Mouse (Mus musculus) frontal cortex, adult (tissue): ENCODE results near the gene Il17re.

ENCODE experiments used
- ATAC-seq: cut with Nextera tagmentation; 2 replicates; pipeline ENCODE4 v1.9.2; 2017; ENCODE audit warnings: mild to moderate bottlenecking, moderate library complexity, mixed read lengths; ENCODE audit not compliant: low TSS enrichment

Il17re gene

DNA sequence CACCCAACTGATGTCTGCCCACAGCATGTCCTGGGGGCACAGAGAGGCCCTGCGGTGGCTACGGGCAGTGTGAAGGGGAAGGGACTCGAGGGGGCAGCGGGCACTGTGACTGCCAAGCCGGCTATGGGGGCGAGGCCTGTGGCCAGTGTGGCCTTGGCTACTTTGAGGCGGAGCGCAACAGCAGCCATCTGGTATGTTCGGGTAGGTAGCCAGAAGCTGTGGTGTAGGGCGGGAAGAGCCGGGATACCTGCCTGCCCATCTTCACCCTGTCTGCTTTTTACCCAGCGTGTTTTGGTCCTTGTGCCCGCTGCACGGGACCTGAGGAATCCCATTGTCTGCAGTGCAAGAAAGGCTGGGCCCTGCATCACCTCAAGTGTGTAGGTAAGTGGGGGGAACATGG, 31.1 kb downstream of the Il17re start:
- no peak for ATAC-seq

DNA sequence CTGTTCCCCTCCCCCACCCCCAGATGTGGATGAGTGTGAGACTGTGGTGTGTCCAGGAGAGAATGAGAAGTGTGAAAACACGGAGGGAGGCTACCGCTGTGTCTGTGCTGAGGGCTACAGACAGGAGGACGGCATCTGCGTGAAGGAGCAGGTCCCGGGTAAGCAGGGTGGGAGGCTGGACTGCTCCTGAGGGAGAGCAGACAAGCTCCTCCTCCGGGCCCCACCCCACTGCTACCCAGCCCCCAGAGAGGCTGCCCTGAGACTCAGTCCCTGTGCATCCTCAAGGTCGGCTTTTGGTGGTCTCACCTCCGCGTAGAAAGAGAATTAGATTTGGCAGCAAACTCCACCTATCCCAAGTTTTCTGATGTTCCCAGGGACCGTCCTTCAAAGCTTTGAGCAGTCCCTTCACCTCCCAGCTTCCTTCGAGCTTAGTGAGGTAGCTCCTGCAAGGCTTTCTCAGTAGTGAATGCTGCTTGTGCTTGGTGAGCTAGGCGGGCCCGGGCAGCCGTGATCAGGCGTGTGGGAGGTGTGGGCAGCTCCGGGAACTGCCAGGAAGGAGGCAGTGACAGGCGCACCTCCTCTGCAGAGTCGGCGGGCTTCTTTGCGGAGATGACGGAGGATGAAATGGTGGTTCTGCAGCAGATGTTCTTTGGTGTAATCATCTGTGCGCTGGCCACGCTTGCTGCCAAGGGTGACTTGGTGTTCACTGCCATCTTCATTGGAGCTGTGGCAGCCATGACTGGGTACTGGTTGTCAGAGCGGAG, 34.0 kb downstream of the Il17re start:
- peak; percentile 60 for ATAC-seq

DNA sequence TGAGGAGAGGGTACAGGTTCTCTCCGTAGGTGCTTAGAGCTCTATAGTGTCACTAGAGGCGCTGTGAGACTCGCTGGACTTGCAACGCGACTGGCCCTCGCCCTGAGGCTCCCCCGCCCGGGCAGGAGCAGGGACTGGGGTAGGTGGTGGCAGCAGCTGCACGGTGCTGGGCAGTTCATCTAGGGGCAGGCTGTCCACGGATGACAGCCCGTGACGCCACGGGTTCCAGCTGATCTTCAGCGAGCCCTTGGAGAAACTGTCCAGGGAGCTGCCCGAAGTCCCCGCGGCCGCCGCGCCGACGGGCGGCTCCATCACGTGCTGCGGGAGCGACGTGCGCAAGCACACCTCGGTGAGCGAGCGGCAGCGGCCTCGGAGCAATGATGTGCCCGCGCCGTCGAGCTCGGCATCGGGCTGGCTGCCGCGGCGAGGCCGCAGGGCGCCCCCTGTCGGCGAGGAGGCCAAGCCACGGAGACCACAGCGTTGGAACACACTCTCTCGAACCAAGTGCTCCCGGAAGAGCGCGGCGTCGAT, 36.0 kb downstream of the Il17re start:
- peak; percentile 53 for ATAC-seq

DNA sequence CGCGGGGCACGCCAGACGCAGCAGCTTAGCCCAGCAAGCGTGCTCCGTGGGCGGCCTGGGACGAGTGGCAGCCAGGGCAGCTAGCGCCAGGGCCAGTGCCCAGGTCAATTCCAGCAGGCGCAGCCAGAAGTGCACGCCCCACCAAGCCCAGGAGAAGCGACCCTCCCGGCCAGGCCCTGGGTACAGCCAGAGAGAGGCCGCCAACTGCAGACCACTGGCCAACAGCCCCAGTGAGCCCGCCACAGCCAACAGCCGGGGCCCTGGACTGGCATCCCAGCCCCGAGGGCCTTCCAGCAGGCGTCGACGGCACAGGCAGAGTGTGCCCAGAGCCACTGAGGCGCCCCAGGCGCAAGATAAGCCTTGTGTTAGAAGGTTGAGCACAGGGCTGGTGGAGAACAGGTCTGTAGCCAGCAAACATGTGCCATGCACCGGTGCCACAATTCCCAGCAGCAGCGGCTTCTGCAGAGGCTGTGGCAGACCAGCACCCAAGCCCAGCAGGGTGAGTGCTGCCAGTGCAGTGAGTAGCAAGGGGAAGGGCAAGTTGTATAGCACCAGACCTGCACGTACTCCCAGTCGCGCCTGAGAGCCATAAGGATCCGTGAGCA, 36.9 kb downstream of the Il17re start:
- ATAC-seq: no peak

DNA sequence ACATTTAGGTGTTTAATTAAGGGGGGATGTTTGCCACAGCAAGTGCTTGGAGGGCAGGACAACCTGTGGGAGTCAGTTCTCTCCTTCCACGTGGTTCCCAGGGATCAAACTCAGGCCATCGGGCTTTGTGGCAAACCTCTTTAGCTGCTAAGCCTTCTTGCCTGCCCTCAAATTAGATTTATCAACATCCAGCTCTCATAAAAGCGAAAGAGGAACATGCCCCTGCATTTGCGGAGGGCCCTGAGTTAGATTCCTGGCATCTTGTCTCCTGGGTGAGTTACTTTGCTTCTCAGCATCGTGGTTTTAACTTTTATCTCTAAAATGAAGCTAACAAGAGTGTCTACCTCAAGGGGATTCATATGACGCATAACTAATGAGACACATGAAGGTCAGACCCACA, 41.1 kb downstream of the Il17re start:
- ATAC-seq: no peak

DNA sequence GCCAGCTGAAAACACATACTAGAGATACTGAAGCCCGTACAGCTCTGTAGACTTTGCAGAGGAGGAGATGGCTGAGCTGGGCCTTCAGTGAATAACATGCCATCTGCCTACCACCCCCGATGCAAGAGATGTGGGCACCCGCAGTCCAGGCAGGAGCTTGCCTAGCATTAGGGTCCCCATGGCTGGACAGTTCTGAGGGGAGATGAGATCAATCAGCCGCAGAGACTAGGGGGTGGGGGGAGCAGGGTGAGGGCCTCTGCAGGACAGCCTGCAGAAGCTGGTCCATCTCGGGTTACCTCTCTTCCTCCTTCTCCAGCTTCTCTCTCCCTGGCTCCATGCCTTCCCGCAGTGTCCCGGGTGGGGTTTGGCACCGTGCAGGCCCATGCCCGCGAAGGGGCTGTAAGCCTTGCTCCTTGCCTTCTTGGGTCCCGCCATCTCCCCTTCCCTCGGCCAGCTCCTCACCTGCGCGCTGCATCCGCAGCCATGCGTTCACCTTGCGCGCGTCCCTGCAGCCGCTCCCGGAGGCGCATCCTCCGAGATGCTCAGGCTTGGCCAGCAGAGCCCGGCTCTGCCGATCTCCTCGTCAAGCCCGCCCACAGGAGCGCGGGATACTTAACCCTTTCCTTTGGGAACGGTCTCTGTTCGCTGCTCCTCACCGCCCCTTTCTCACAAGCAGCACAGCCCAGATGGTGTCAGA, 43.3 kb downstream of the Il17re start, which contains the start of gene Prrt3:
Gene Prrt3 (minus strand): TSS at position 544 of the 697 bp plus-strand sequence.
- ATAC-seq: peak; percentile 86

DNA sequence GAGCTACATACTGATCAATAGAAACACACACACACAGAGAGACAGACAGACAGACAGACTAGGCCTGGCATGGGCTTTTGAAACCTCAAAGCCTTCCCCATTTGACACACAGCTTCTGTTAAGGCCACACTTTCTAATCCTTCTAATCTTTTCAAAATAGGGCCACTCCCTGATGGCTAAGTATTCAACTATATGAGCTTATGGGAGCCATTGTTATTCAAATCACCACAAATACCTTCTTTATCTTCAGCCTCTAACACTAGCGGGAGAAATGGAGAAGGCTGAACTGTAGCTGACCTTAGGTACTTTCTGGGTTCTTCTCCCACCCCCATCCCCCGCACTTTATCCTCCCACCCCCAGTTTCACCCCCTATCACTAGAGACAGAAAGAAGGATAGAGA, 44.5 kb downstream of the Il17re start:
- no peak for ATAC-seq

DNA sequence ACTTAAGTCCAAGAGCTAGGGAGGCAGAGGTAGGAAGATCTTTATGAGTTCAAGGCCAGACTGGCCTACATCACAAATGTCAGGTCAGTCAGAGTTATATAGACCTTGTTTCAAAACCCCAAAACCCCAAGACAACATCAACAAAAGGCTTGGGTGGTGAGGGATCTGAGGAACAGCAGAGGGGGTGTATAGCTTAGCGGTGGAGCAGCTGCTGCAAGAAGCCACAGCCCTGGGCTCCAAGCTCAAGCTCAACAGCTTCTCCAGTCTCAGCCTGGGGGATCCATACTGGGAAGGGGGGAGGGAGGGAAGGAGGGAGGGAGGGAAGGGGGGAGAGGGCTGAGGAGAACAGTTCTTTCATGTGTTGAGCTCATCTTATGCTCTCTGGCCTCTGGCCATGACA, 47.4 kb downstream of the Il17re start:
- no peak for ATAC-seq

DNA sequence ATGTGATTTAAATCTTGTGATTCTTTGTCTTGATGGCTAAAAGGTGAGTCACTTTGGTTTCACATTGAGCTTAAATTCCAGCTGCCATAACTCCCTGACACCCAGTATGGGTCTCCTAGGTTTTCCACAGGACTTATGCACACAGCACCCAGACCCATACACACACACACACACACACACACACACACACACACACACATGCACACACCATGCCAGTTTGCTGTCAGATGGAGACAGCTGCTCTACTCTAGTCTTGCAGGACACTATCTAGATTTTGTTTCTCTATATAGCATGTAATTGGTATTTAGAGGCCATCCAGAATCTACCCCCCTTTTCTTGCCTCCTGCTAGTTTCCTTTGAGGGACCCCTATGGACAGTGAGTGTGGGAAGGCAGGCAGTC, 48.8 kb downstream of the Il17re start:
- ATAC-seq: no peak

DNA sequence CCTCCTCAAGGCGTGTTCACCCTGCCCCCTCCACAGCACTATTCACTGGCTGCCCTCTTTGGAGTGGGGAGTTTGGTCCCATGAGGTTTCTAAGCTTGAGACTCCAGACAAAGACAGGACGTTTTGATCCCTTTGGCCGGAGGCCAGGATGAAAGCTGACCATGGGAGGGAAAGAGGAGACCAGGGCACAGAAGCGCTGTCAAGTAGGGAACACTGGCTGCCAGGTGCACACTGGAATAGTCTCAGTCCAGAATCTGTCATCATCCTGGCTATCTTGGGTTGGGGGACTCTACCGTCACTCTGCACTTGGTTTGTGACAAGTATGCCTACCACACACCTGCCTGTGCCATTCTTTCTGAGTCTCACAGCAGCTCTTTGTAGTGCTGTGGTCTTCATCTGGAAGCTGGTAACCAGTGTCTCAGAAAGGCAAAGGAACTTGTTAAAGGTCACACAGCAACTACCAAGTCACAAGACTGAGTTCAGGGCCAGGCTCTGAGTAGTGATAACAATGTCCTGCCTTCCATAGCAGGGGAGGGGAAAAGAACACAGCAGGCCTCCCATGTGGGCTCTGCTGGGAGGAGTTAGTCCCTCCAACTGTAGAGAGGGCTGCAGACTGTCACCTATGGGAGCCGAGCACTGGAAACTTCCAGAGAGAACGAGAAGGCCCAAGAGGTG, 50.1 kb downstream of the Il17re start:
- no peak for ATAC-seq

DNA sequence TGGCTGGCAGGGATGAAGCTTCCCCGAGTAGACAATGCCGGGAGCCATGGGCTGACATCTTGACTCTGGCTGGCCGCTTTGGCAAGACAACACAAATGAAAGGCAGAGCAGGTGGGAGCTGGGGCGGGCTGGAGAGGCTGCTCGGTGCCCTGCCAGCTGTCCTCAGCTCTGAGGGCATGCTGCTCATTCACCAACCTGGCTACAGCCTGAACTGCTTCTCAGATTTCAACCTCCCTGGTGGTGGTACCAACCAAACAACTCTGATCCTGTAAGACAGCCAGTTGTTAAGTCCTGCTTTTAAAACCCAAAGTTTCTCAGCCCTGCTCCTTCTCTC, 50.6 kb downstream of the Il17re start:
- ATAC-seq: no peak

DNA sequence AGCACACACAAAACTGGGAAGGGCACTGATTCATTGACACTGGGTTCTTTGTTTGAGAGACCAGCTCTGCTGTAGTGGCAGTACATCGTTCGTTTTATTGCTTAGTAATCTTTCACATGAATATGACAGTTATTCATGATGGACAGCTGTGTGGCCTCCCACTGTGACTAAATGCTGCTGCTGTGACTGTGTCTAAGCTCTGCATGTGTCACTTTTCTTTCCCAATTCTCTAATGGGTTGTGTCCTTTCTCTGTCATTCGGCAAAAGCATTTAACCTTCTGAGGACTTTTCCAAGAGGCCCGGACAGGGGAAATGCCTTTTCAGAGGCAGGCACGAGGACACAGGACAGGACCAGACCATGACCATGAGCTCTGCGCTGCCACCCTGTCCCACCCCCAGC, 55.7 kb downstream of the Il17re start:
- no peak for ATAC-seq

DNA sequence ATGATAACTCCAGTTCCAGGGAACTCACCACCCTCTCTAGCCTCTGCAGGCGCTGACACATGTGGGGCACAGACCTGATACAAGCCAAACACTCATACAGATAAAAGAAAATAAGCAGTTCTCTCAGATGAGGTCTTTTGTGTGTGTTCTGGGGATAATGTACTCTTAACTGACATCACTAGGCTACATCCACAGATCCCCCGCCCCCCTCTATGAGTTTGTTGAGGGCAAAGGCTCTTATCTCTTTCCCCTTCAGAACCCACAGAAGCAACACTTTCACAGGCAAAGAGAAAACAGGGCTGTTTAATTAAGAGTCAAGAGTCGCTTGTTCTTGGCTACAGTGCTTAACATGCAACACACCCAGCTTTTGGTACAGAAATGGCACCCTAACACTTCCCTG, 56.3 kb downstream of the Il17re start:
- ATAC-seq: no peak

DNA sequence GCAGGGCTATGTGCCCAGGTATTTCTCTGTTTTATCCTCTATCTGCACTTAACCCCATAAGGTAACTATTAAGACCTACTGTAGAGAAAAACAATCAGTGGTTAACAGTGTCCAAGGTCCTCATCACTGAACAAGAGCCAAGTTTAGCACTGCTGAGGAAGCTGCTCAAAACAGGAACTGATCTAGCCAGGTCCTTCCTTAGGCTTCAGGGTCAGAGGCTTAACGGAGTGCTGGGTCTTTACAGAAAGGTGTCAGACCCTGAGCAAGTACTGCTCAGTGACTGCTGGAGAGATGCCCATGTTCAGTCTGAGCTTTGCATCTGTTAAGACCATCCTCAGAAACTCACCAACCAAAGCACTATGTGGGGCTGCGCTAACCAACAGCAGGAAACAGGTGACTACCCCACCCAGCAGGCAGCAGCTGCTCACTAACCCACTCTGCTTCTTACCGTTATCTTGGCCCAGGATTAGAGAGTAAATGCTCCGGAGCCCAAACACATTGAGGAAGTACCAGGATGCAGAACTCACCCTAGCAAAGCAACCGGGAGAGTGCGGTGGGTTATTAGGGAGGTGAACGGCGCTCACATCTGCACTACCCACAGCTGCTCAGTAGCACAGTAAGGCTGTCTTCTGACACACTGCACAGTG, 59.3 kb downstream of the Il17re start:
- ATAC-seq: no peak
